Mouse (Mus musculus) brown adipose tissue, adult 24 weeks (tissue): ENCODE data around the gene Rhox3f. TPM values are rescaled to one million over a fixed set of nuclear protein-coding genes. Genes with fewer than 3 reads are reported as not detected.
"Not testable (repeated sequence)": the region's sequence is repeated elsewhere in the genome, so short reads cannot be mapped to it uniquely, and the experiment has no call there.

Experiments
- H3K27ac ChIP-seq: fragments of 200-500 bp; replicated peaks from 2 replicates; pipeline ENCODE4 v1.5.1; 2012; ENCODE audit warnings: low read depth, mild to moderate bottlenecking, low read length
- H3K4me1 ChIP-seq: fragments of 200-500 bp; 2 replicates; pipeline ENCODE4 v1.6.1; 2012; ENCODE audit warnings: low read length, mixed read lengths; ENCODE audit not compliant: control insufficient read depth, insufficient read depth, insufficient read length
- H3K4me3 ChIP-seq: fragments of 200-500 bp; 2 replicates; pipeline ENCODE4 v1.5.1; 2012; ENCODE audit warnings: low read depth, mild to moderate bottlenecking, low read length, moderate library complexity; ENCODE audit not compliant: insufficient read depth
- polyA plus RNA-seq: library from polyadenylated mRNA; stranded (reverse); fragments of >200 nt; gene quantifications from 2 replicates; pipeline ENCODE4 v1.2.4, GENCODE M21; 2012; ENCODE audit not compliant: missing spikeins, insufficient read depth, insufficient read length

Gene Rhox3f
- not detected in 2 replicates for polyA plus RNA-seq

DNA sequence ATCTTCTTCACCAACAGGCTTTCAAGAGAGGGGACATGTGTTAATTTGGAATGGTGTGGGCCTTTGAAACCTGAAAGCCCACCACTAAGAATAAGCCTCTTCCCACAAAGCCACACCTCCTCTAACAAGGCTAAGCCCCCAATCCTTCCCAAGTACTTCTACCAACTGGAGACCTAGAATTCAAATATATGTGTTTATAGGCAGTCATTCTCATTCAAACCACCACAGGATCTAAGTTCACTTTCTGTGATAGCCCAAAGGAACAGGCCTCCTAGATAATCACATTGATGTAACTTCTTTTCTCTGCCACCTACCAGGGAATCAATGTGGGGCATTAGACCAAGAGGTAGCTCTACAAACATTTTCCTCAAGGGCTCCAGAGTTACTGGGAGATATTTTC, at the start of gene Rhox3f:
Gene Rhox3f (plus strand): TSS at position 301 of the 400 bp plus-strand sequence.
- H3K4me1 ChIP-seq, H3K4me3 ChIP-seq, H3K27ac ChIP-seq: not testable (repeated sequence)

DNA sequence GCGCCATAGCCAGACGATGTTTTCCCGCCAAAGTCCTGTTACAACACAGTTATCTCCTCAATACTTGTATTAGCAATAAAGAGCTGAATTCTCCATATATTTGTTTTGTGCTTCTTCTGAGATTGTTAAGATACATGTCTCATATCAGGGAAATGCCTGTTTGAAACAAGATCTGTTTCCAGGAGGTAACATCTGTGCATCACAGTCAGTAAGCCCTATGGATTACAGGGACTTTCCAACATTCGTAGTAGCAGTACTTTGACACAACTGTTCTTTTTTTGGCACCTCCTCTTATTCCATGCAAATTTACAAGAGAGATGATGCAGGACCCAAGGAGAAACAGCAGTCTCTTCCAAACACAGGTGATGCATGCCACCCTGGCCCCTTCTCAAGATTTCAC, 39.1 kb upstream of the Rhox3f start, which contains the start of gene Rhox3e:
Gene Rhox3e (plus strand): TSS at position 301 of the 400 bp plus-strand sequence.
- not testable (repeated sequence) for H3K4me1 ChIP-seq, H3K27ac ChIP-seq, H3K4me3 ChIP-seq

DNA sequence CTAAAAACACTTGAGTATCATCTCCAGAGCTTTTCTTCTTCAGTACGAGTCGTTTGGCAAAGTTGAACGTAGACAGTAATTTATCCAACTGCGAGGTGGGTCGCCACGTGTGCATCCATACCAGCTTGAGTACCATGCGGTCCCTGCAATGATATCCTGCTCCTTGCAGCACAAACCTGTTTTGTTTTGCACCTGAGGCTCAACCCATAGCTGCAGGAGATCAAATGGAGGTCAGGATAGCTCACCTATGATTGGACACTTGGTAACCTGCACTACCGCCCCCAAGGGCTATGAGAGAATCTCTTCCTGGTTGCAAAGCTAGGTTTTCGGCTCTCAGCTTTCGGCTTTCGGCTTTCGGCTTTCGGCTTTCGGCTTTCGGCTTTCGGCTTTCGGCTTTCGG, 23.7 kb upstream of the Rhox3f start, which contains the start of gene Rhox4e:
Gene Rhox4e (plus strand): TSS at position 301 of the 400 bp plus-strand sequence.
- H3K4me3 ChIP-seq, H3K4me1 ChIP-seq, H3K27ac ChIP-seq: not testable (repeated sequence)

DNA sequence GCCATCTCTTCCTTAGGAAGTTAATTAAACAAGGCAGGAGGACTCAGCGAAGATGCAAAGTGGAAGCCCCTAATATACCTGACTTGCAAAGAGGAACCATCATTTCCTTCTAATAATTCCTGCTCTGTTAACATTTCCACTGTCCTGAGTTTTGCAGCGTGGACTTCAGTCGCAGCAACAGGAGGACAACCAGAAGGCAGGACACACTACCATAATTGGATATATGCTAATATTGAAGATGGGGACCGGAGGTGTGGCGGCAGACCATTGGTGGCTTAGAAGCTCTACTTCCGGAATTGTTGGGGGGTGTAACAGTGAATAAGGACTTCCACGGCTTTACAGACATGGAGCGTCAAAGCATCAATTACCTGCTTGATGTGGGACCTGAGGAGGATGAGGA, 9.7 kb upstream of the Rhox3f start, which contains the start of gene Rhox2f:
Gene Rhox2f (plus strand): TSS at position 301 of the 400 bp plus-strand sequence.
- not testable (repeated sequence) for H3K4me1 ChIP-seq, H3K4me3 ChIP-seq, H3K27ac ChIP-seq

DNA sequence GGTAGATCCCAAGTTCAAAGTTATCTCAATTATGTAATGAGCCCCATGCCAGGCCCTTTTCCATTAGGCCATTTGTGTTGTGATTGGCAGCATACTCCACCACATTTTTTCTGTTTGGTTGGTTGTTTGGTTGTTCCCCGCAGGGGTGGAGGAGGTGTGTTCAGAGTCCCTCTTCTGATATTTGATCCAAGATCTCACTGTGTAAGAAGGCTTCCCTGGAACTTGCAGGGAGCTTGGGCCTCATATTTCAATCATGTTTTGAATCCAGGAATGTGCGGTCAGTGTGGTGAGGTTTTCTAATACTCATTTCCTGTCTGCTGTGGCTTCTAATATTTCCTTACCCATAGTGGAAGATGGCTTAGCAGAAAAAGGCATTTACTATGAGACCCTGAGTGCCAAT, 8.2 kb upstream of the Rhox3f start:
- not testable (repeated sequence) for H3K4me1 ChIP-seq, H3K27ac ChIP-seq, H3K4me3 ChIP-seq

DNA sequence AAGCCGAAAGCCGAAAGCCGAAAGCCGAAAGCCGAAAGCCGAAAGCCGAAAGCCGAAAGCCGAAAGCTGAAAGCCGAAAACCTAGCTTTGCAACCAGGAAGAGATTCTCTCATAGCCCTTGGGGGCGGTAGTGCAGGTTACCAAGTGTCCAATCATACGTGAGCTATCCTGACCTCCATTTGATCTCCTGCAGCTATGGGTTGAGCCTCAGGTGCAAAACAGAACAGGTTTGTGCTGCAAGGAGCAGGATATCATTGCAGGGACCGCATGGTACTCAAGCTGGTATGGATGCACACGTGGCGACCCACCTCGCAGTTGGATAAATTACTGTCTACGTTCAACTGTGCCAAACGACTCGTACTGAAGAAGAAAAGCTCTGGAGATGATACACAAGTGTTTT, 26.8 kb downstream of the Rhox3f start, which contains the start of gene Rhox4f:
Gene Rhox4f (minus strand): TSS at position 101 of the 400 bp plus-strand sequence.
- not testable (repeated sequence) for H3K27ac ChIP-seq, H3K4me1 ChIP-seq, H3K4me3 ChIP-seq

DNA sequence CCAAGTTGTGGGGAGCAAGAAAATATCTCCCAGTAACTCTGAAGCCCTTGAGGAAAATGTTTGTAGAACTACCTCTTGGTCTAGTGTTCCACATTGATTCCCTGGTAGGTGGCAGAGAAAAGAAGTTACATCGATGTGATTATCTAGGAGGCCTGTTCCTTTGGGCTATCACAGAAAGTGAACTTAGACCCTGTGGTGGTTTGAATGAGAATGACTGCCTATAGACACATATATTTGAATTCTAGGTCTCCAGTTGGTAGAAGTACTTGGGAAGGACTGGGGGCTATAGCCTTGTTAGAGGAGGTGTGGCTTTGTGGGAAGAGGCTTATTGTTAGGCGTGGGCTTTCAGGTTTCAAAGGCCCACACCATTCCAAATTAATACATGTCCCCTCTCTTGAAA, 47.7 kb downstream of the Rhox3f start, which contains the start of gene Rhox3g:
Gene Rhox3g (minus strand): TSS at position 101 of the 400 bp plus-strand sequence.
- not testable (repeated sequence) for H3K4me1 ChIP-seq, H3K4me3 ChIP-seq, H3K27ac ChIP-seq

Other genes with a start within 250 kb of the Rhox3f start
- gene Rhox3a2, start 201.0 kb upstream of the Rhox3f start, polyA plus RNA-seq, result not detected in 2 replicates
- not detected in 2 replicates for gene Rhox4a2, start 190.1 kb upstream of the Rhox3f start, polyA plus RNA-seq
- gene Rhox2b, start 168.9 kb upstream of the Rhox3f start, polyA plus RNA-seq, result not detected in 2 replicates
- not detected in 2 replicates for gene Rhox4b, start 148.5 kb upstream of the Rhox3f start, polyA plus RNA-seq
- not detected in 2 replicates for gene Rhox2c, start 127.3 kb upstream of the Rhox3f start, polyA plus RNA-seq
- gene Rhox3c, start 122.4 kb upstream of the Rhox3f start, polyA plus RNA-seq, result not detected in 2 replicates
- not detected in 2 replicates for gene Rhox4c, start 100.7 kb upstream of the Rhox3f start, polyA plus RNA-seq
- not detected in 2 replicates for gene Rhox2d, start 87.6 kb upstream of the Rhox3f start, polyA plus RNA-seq
- not detected in 2 replicates for gene Rhox4d, start 66.6 kb upstream of the Rhox3f start, polyA plus RNA-seq
- not detected in 2 replicates for gene Rhox2e, start 50.5 kb upstream of the Rhox3f start, polyA plus RNA-seq
- not detected in 2 replicates for gene Rhox3e, start 39.0 kb upstream of the Rhox3f start, polyA plus RNA-seq
- gene Rhox4e, start 23.6 kb upstream of the Rhox3f start, polyA plus RNA-seq, result not detected in 2 replicates
- not detected in 2 replicates for gene Rhox2f, start 9.6 kb upstream of the Rhox3f start, polyA plus RNA-seq
- not detected in 2 replicates for gene Rhox4f, start 26.7 kb downstream of the Rhox3f start, polyA plus RNA-seq
- not detected in 2 replicates for gene Rhox3g, start 47.6 kb downstream of the Rhox3f start, polyA plus RNA-seq
- gene Rhox2g, start 62.5 kb downstream of the Rhox3f start, polyA plus RNA-seq, result not detected in 2 replicates
- gene Rhox4g, start 70.3 kb downstream of the Rhox3f start, polyA plus RNA-seq, result not detected in 2 replicates
- gene Rhox3h, start 87.8 kb downstream of the Rhox3f start, polyA plus RNA-seq, result not detected in 2 replicates
- not detected in 2 replicates for gene Rhox2h, start 92.3 kb downstream of the Rhox3f start, polyA plus RNA-seq
- not detected in 2 replicates for gene Rhox5, start 223.8 kb downstream of the Rhox3f start, polyA plus RNA-seq
- gene Rhox6, start 245.9 kb downstream of the Rhox3f start, polyA plus RNA-seq, result not detected in 2 replicates